Mouse (Mus musculus): ENCODE data around the gene Rab11fip3.

DNA sequence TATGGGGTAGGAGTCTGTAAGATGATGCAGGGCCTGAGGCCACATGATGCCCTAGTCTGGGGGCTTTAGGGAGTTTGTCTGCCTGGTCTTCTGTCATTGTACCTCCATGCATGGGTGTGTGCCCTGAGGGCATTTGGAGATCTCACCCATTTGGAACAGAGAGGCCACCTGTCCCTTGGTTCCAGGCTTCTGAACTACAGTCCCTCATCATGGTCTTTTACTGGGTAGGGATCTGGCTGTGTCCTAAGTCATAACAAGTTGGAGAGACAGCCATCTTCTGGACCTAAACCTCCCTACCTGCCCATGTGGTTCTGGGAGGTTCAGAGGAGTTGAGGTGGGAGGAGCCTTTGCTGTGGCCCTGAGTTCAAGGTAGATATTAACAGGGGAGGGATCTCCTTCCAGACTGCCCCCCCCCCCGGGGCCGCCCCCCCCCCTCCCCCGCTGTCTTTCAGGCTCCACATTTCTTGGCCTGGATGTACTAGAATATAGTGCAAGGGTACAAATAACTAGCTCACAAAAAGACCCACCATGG, 46.7 kb upstream of the Rab11fip3 start:
- no peak for TF ChIP-seq CTCF (IDR thresholded peaks at IDR 0.05)
- no peak for TF ChIP-seq EP300 (IDR thresholded peaks at IDR 0.05; ENCODE audit: insufficient read depth, low read depth, low read length)
- TF ChIP-seq POLR2A (IDR thresholded peaks at IDR 0.05; ENCODE audit: insufficient read depth, low read depth, low read length), result no peak
